Mouse (Mus musculus) MEL (cell line): Measurements from ENCODE around the gene Plcb3. TPM values are rescaled to one million over a fixed set of nuclear protein-coding genes. Genes with fewer than 3 reads are reported as not detected.

Experiments used
- DNase-seq: peaks from one replicate; pipeline ENCODE4 v3.0.0; 2011; ENCODE audit warnings: low read depth, low spot score
- H3K27ac ChIP-seq: 2 replicates; pipeline ENCODE4 v1.5.1; 2012; ENCODE audit warnings: low read depth, mild to moderate bottlenecking, control low read depth, low read length, moderate library complexity; ENCODE audit not compliant: control insufficient read depth
- H3K27me3 ChIP-seq, 2 experiments: fragments of 150-350 bp in 1 of 2; sonication (generic) in 1 of 2; 2 replicates each; pipeline ENCODE4 v1.6.1; 2012; ENCODE audit warnings: low read length in 2 of 2, mild to moderate bottlenecking in 2 of 2, improper control_type of control experiment in 1 of 2, moderate library complexity in 1 of 2; ENCODE audit not compliant: insufficient read depth in 2 of 2, control insufficient read depth in 1 of 2
- H3K36me3 ChIP-seq, 2 experiments: 2 replicates each; pipeline ENCODE4 v1.6.1; 2012 to 2014; ENCODE audit warnings: low read length in 2 of 2, improper control_type of control experiment in 1 of 2, inconsistent platforms in 1 of 2, mild to moderate bottlenecking in 1 of 2; ENCODE audit not compliant: insufficient read depth in 2 of 2, control insufficient read depth in 1 of 2
- H3K4me1 ChIP-seq, 2 experiments: fragments of 150-350 bp in 1 of 2; sonication (generic) in 1 of 2; 2 replicates each; pipeline ENCODE4 v1.6.1; 2012; ENCODE audit warnings: low read length in 2 of 2, improper control_type of control experiment in 1 of 2, mild to moderate bottlenecking in 1 of 2; ENCODE audit not compliant: insufficient read depth in 2 of 2, control insufficient read depth in 1 of 2
- H3K4me3 ChIP-seq, 2 experiments: fragments of 150-350 bp in 1 of 2; sonication (generic) in 1 of 2; 2 replicates each; pipeline ENCODE4 v1.5.1; 2012; ENCODE audit warnings: low read depth in 2 of 2, low read length in 2 of 2, mild to moderate bottlenecking in 2 of 2, moderate library complexity in 2 of 2, control low read depth in 1 of 2, improper control_type of control experiment in 1 of 2; ENCODE audit not compliant: control insufficient read depth in 1 of 2, insufficient read depth in 1 of 2
- H3K79me2 ChIP-seq: 2 replicates; pipeline ENCODE4 v1.6.1; 2012; ENCODE audit warnings: mild to moderate bottlenecking, low read length, moderate library complexity; ENCODE audit not compliant: control insufficient read depth, poor library complexity, insufficient read depth
- H3K9ac ChIP-seq: 2 replicates; pipeline ENCODE4 v1.6.1; 2012; ENCODE audit warnings: low read depth, mild to moderate bottlenecking, control low read depth, low read length, moderate library complexity; ENCODE audit not compliant: control insufficient read depth, poor library complexity, severe bottlenecking
- H3K9me3 ChIP-seq: fragments of 150-350 bp; sonication (generic); replicated peaks from 2 replicates; pipeline ENCODE4 v1.6.1; 2012; ENCODE audit warnings: mild to moderate bottlenecking, low read length, improper control_type of control experiment, moderate library complexity; ENCODE audit not compliant: insufficient read depth
- BHLHE40 ChIP-seq: IDR thresholded peaks from 2 replicates; pipeline ENCODE4 v1.6.1; 2012; ENCODE audit warnings: low read depth, mild to moderate bottlenecking, inconsistent platforms, low read length, improper control_type of control experiment, borderline replicate concordance
- CHD1 ChIP-seq: IDR thresholded peaks from 2 replicates; pipeline ENCODE4 v1.6.1; 2012; ENCODE audit warnings: low read depth, mild to moderate bottlenecking, inconsistent platforms, low read length, improper control_type of control experiment
- EP300 ChIP-seq, 2 experiments: IDR thresholded peaks; 2 replicates each; pipeline ENCODE4 v1.6.1; 2011; ENCODE audit warnings: improper control_type of control experiment in 2 of 2, low read length in 2 of 2, low read depth in 1 of 2, mild to moderate bottlenecking in 1 of 2
- ETS1 ChIP-seq: IDR thresholded peaks from 2 replicates; pipeline ENCODE4 v1.6.1; 2012; ENCODE audit warnings: low read depth, mild to moderate bottlenecking, inconsistent platforms, low read length, improper control_type of control experiment, moderate library complexity
- GABPA ChIP-seq: IDR thresholded peaks from 2 replicates; pipeline ENCODE4 v1.6.1; 2012; ENCODE audit warnings: low read depth, mild to moderate bottlenecking, inconsistent platforms, low read length, improper control_type of control experiment, moderate library complexity
- KAT2A ChIP-seq: conservative IDR thresholded peaks from 2 replicates; pipeline ENCODE4 v1.6.1; 2012; ENCODE audit warnings: low read depth, low read length, improper control_type of control experiment, inconsistent platforms
- MAFK ChIP-seq: IDR thresholded peaks from 2 replicates; pipeline ENCODE4 v1.6.1; 2011; ENCODE audit warnings: low read depth, mild to moderate bottlenecking, low read length, improper control_type of control experiment, borderline replicate concordance
- MAX ChIP-seq: IDR thresholded peaks from 2 replicates; pipeline ENCODE4 v1.6.1; 2011; ENCODE audit warnings: low read length, improper control_type of control experiment
- MXI1 ChIP-seq: IDR thresholded peaks from 2 replicates; pipeline ENCODE4 v1.6.1; 2011; ENCODE audit warnings: mild to moderate bottlenecking, low read depth, low read length, improper control_type of control experiment
- MYC ChIP-seq: IDR thresholded peaks from 2 replicates; pipeline ENCODE4 v1.6.1; 2011; ENCODE audit warnings: low read depth, mild to moderate bottlenecking, low read length, improper control_type of control experiment, moderate library complexity
- NELFE ChIP-seq: IDR thresholded peaks from 2 replicates; pipeline ENCODE4 v1.6.1; 2011; ENCODE audit warnings: low read depth, low read length, improper control_type of control experiment
- NRF1 ChIP-seq: IDR thresholded peaks from 2 replicates; pipeline ENCODE4 v1.6.1; 2014; ENCODE audit warnings: low read depth, mild to moderate bottlenecking, inconsistent platforms, low read length, improper control_type of control experiment, moderate library complexity; ENCODE audit not compliant: poor library complexity, insufficient read depth, severe bottlenecking
- POLR2AphosphoS5 ChIP-seq: IDR thresholded peaks from 2 replicates; pipeline ENCODE4 v1.6.1; 2012; ENCODE audit warnings: low read depth, borderline replicate concordance, mild to moderate bottlenecking, inconsistent platforms, low read length, moderate library complexity, mixed read lengths
- RCOR1 ChIP-seq: IDR thresholded peaks from 2 replicates; pipeline ENCODE4 v1.6.1; 2012; ENCODE audit warnings: low read depth, mild to moderate bottlenecking, inconsistent platforms, low read length, improper control_type of control experiment
- SIN3A ChIP-seq: IDR thresholded peaks from 2 replicates; pipeline ENCODE4 v1.6.1; 2012; ENCODE audit warnings: low read length, improper control_type of control experiment, inconsistent platforms
- SMC3 ChIP-seq: IDR thresholded peaks from 2 replicates; pipeline ENCODE4 v1.6.1; 2011; ENCODE audit warnings: low read depth, low read length, improper control_type of control experiment
- TAL1 ChIP-seq: IDR thresholded peaks from 2 replicates; pipeline ENCODE4 v1.6.1; 2012; ENCODE audit warnings: mild to moderate bottlenecking, inconsistent platforms, low read length, moderate library complexity, mixed read lengths
- UBTF ChIP-seq: IDR thresholded peaks from 2 replicates; pipeline ENCODE4 v1.6.1; 2012; ENCODE audit warnings: low read depth, mild to moderate bottlenecking, inconsistent platforms, low read length, improper control_type of control experiment, moderate library complexity, borderline replicate concordance; ENCODE audit not compliant: insufficient read depth
- USF1 ChIP-seq: IDR thresholded peaks from 2 replicates; pipeline ENCODE4 v1.6.1; 2014; ENCODE audit warnings: low read depth, mild to moderate bottlenecking, inconsistent platforms, low read length, improper control_type of control experiment, moderate library complexity
- USF2 ChIP-seq, 2 experiments: IDR thresholded peaks; 2 replicates each; pipeline ENCODE4 v1.6.1; 2011 to 2012; ENCODE audit warnings: improper control_type of control experiment in 2 of 2, low read length in 2 of 2, borderline replicate concordance in 1 of 2, inconsistent platforms in 1 of 2, low read depth in 1 of 2, mild to moderate bottlenecking in 1 of 2; ENCODE audit not compliant: insufficient read depth in 1 of 2
- ZC3H11A ChIP-seq: IDR thresholded peaks from 2 replicates; pipeline ENCODE4 v1.6.1; 2012; ENCODE audit warnings: low read depth, mild to moderate bottlenecking, inconsistent platforms, low read length, improper control_type of control experiment
- ZNF384 ChIP-seq: IDR thresholded peaks from 2 replicates; pipeline ENCODE4 v1.6.1; 2012; ENCODE audit warnings: low read depth, mild to moderate bottlenecking, inconsistent platforms, low read length, improper control_type of control experiment
- polyA plus RNA-seq, 2 experiments: library from polyadenylated mRNA; stranded (reverse) in 1 of 2; unstranded in 1 of 2; fragments of >175 nt in 1 of 2; fragments of >200 nt in 1 of 2; gene quantifications; 2 replicates each; pipeline versions ENCODE4 v1.2.1 to v1.2.4; 2012; ENCODE audit warnings: low replicate concordance in 2 of 2, low read depth in 1 of 2; ENCODE audit not compliant: insufficient read length in 2 of 2, insufficient read depth in 1 of 2, missing spikeins in 1 of 2
- total RNA-seq: library from RNA; depleted of rRNA; stranded (reverse); fragments of 300-350 nt; gene quantifications from 2 replicates; pipeline ENCODE4 v1.2.3, GENCODE M21; 2012

The Plcb3 gene
- total and polyA plus RNA-seq, 3 experiments, result 12.6 to 30.8 TPM; not detected in 1

- peak; percentile 54 for TF ChIP-seq NELFE
- TF ChIP-seq RCOR1, result no peak
- no peak for TF ChIP-seq POLR2AphosphoS5
- TF ChIP-seq MXI1, result peak; percentile 92
- no peak for TF ChIP-seq TAL1
- TF ChIP-seq, all 39 proteins: peak for 14
These were observed 1.8 kb downstream of the Plcb3 start, which contains the start of gene Ppp1r14b (continued) for GRCm38 (mm10) chr19:6974211-6975205.

GRCm38 (mm10) chr19:6973581-6974190 is 2.6 kb downstream of the Plcb3 start:
- H3K27me3 ChIP-seq, result no peaks in the 10 kb centered on the region
- no peak for TF ChIP-seq UBTF
- no peak for TF ChIP-seq USF1
- 0 out of 2 replicates have a peak, but pooled peaks have one; percentile 14 for TF ChIP-seq MAX
- TF ChIP-seq NELFE, result peak; percentile 42; the same call in 1 of the 2 replicates
- H3K4me3 ChIP-seq, result peak overlapping the region; percentile 57 to 74
- H3K36me3 ChIP-seq, result peaks cover 0 to 27% of the 10 kb centered on the region in 2 experiments; a peak in 2 of 4 replicates
- H3K4me1 ChIP-seq, result peaks cover 4 to 51% of the 10 kb centered on the region in 2 experiments
- no peaks in the 10 kb centered on the region for H3K9me3 ChIP-seq
- peak overlapping the region; percentile 77 for H3K9ac ChIP-seq
- H3K27ac ChIP-seq, result peak overlapping the region; percentile 94
- peak; percentile 76 for DNase-seq
- H3K79me2 ChIP-seq, result peaks cover 31% of the 10 kb centered on the region

DNA sequence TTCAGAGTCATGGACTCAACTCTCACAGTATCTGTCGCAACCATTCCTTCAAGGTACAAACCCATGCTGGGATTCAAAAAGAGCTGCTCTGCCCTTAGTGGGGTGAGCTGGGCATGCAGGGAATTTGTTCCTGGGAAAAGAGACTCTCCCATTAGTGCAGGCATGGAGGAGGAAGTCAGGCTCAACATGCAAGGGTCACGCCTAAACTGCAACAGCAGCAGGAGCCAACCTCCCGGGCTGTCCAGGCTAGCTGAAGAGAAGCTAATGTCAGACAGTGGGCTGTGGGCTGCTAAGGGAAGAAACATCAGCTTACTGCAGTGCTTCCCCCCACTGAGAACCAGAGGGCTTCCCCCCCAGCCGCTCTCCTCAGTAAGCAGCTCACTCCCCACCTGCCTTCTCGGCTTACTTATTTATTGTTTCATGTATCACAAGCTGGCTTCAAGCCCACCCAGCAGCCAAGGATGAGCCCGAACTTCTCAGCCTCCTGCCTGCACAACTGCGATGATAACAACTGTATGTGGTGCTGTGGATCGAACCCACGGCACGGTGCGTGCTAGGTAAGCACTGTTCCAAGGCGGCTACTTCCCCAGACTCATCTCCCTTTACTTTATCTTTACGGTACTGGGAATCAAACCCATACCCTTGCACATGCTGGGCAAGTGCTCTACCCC is 3.9 kb downstream of the Plcb3 start:
- peaks cover 4 to 46% of the 10 kb centered on the region in 2 experiments for H3K4me1 ChIP-seq
- DNase-seq, result peak; percentile 51
- no peaks in the 10 kb centered on the region for H3K9me3 ChIP-seq
- H3K27ac ChIP-seq, result peak overlapping the region; percentile 41
- peak overlapping the region; percentile 9 to 19; a peak in 2 of 4 replicates for H3K4me3 ChIP-seq
- H3K36me3 ChIP-seq, result peaks cover 0 to 24% of the 10 kb centered on the region in 2 experiments; a peak in 2 of 4 replicates
- peak overlapping the region; percentile 77 for H3K9ac ChIP-seq
- peaks cover 21% of the 10 kb centered on the region for H3K79me2 ChIP-seq
- H3K27me3 ChIP-seq, result no peaks in the 10 kb centered on the region
- TF ChIP-seq ZNF384, result no peak
- no peak for TF ChIP-seq ZC3H11A
- no peak for TF ChIP-seq EP300 (IDR thresholded peaks at IDR 0.05; ENCODE audit: low read depth in 1 of 2, low read length in 2 of 2)
- TF ChIP-seq MYC, result no peak
- TF ChIP-seq BHLHE40, result no peak
- no peak for TF ChIP-seq CHD1
- no peak; the same call in 1 of the 2 replicates for TF ChIP-seq SIN3A
- TF ChIP-seq NRF1, result no peak
- no peak for TF ChIP-seq KAT2A
- TF ChIP-seq MXI1, result no peak
- no peak for TF ChIP-seq ETS1
- no peak for TF ChIP-seq USF2 (IDR thresholded peaks at IDR 0.05; ENCODE audit: borderline replicate concordance in 1 of 2, insufficient read depth in 1 of 2, low read depth in 1 of 2, low read length in 2 of 2)
- no peak for TF ChIP-seq MAFK
- no peak for TF ChIP-seq GABPA
- no peak for TF ChIP-seq NELFE
- TF ChIP-seq SMC3, result no peak
- no peak for TF ChIP-seq POLR2AphosphoS5
- TF ChIP-seq UBTF, result no peak
- no peak for TF ChIP-seq MAX
